In the genomic region with DNA sequence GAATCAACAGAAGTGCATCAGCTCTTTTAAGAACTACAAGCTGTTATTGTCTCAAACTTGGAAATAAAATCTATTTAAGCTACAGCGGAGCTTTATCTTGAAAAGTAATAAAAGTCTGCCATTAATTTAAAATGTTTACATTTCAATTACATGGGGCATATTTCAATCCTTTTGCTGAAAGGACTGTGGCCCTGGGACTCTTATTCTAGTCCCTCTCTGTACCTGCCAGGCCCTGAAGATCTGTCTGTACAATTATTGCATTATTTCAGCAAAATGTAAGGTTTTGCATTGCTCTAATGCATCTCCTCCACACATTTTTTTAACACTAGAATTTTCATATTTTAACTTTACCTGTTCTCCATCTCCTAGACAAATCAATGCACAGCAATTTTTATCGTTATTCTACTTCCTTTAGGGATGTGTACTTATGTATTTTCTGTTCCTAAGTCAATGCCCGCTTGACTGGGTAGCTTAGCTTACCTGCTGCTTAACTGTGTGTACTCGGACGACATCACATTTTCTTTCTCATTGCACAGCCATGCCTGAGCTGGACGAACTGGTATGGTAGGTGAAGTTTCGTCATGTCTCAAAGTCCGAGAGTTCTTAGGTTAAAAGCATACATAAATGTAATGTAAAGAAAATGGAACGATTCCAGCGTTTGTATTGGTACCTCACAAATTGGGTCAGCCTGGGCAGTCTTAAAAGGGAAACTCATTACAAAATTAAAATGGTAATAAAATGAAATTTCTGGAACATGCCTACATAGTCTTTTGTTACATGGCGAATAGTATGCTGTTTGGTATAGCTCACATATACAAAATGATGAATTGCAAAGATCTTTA, we compare ENCODE assay signal across 21 mouse cellular contexts.
DNase-seq lines count a peak whose midpoint lies in the region; ATAC-seq and TF ChIP-seq lines count a peak whose summit lies in the region.
"Had no signal": no experiment of that assay in that cellular context is flagged by ENCODE, and none has a peak within 500 bp of the region (broad histone marks: within the 10 kb centered on the region; RNA-seq: fewer than 3 reads in every experiment).

No protein-coding gene starts in this region.

- H3K36me3 ChIP-seq in kidney, embryonic 15.5 days, result no peaks in the 10 kb centered on the region
- no peaks in the 10 kb centered on the region for H3K36me3 ChIP-seq in midbrain, embryonic 11.5 days (ENCODE audit: control insufficient read depth, insufficient read depth, low read length)
- no peaks in the 10 kb centered on the region for H3K36me3 ChIP-seq in midbrain, embryonic 13.5 days
- no peaks in the 10 kb centered on the region for H3K36me3 ChIP-seq in intestine, postnatal 0 days (ENCODE audit: control insufficient read depth, insufficient read depth)
- no peaks in the 10 kb centered on the region for H3K36me3 ChIP-seq in stomach, postnatal 0 days (ENCODE audit: control insufficient read depth, insufficient read depth, low read length)
- H3K36me3 ChIP-seq in forebrain, embryonic 15.5 days, result no peaks in the 10 kb centered on the region
- H3K36me3 ChIP-seq: forebrain, embryonic 12.5 days; heart, embryonic 12.5 days had no signal

- H3K27ac ChIP-seq in kidney, embryonic 15.5 days, result peak overlapping the region; percentile 54; the same call in 1 of the 2 replicates
- H3K27ac ChIP-seq in midbrain, embryonic 11.5 days (ENCODE audit: low read depth, low read length), result no peak overlapping the region
- no peak overlapping the region for H3K27ac ChIP-seq in midbrain, embryonic 13.5 days
- H3K27ac ChIP-seq in intestine, postnatal 0 days (ENCODE audit: low read depth, low read length), result no peak overlapping the region
- no peak overlapping the region for H3K27ac ChIP-seq in stomach, postnatal 0 days (replicated peaks)
- no peak overlapping the region for H3K27ac ChIP-seq in forebrain, embryonic 15.5 days (replicated peaks)
- H3K27ac ChIP-seq: forebrain, embryonic 12.5 days; gastrocnemius, adult 2 months had no signal

- no peaks in the 10 kb centered on the region for H3K4me1 ChIP-seq in kidney, embryonic 15.5 days
- H3K4me1 ChIP-seq in midbrain, embryonic 11.5 days (ENCODE audit: control insufficient read depth, insufficient read depth, low read length), result no peaks in the 10 kb centered on the region
- H3K4me1 ChIP-seq in midbrain, embryonic 13.5 days (replicated peaks), result no peaks in the 10 kb centered on the region
- 0 out of 2 replicates have a peak, but pooled peaks cover 5% of the 10 kb centered on the region for H3K4me1 ChIP-seq in intestine, postnatal 0 days (replicated peaks; ENCODE audit: control insufficient read depth, insufficient read depth, low read length)
- H3K4me1 ChIP-seq in stomach, postnatal 0 days (replicated peaks; ENCODE audit: control insufficient read depth, insufficient read depth), result no peaks in the 10 kb centered on the region
- no peaks in the 10 kb centered on the region for H3K4me1 ChIP-seq in forebrain, embryonic 15.5 days
- H3K4me1 ChIP-seq: forebrain, embryonic 12.5 days; heart, embryonic 12.5 days had no signal

- no peaks in the 10 kb centered on the region for H3K9me3 ChIP-seq in kidney, embryonic 15.5 days (replicated peaks)
- H3K9me3 ChIP-seq in midbrain, embryonic 11.5 days (ENCODE audit: control insufficient read depth, low read length), result no peaks in the 10 kb centered on the region
- no peaks in the 10 kb centered on the region for H3K9me3 ChIP-seq in midbrain, embryonic 13.5 days
- H3K9me3 ChIP-seq in intestine, postnatal 0 days (ENCODE audit: control insufficient read depth), result no peaks in the 10 kb centered on the region
- no peaks in the 10 kb centered on the region for H3K9me3 ChIP-seq in stomach, postnatal 0 days (ENCODE audit: control insufficient read depth, low read length)
- H3K9me3 ChIP-seq in forebrain, embryonic 15.5 days, result no peaks in the 10 kb centered on the region
- H3K9me3 ChIP-seq: forebrain, embryonic 12.5 days; heart, embryonic 12.5 days had no signal

- H3K9ac ChIP-seq in kidney, embryonic 15.5 days, result no peak overlapping the region
- H3K9ac ChIP-seq in midbrain, embryonic 11.5 days (ENCODE audit: low read length), result no peak overlapping the region
- H3K9ac ChIP-seq in midbrain, embryonic 13.5 days (replicated peaks), result no peak overlapping the region
- no peak overlapping the region for H3K9ac ChIP-seq in intestine, postnatal 0 days (ENCODE audit: low read depth, low read length)
- no peak overlapping the region for H3K9ac ChIP-seq in stomach, postnatal 0 days (ENCODE audit: low read length)
- no peak overlapping the region for H3K9ac ChIP-seq in forebrain, embryonic 15.5 days (replicated peaks)
- H3K9ac ChIP-seq: forebrain, embryonic 12.5 days; heart, embryonic 12.5 days had no signal

- 47% methylated on average over 11 of the region's 11 CpGs for WGBS in kidney, embryonic 15.5 days
- 83% methylated on average over 11 of the region's 11 CpGs for WGBS in midbrain, embryonic 11.5 days
- 84% methylated on average over 11 of the region's 11 CpGs for whole genome bisulfite sequencing in midbrain, embryonic 13.5 days
- WGBS in intestine, postnatal 0 days, result 36% methylated on average over 11 of the region's 11 CpGs
- WGBS in stomach, postnatal 0 days, result 40% methylated on average over 11 of the region's 11 CpGs
- WGBS in forebrain, embryonic 15.5 days, result 82% methylated on average over 11 of the region's 11 CpGs

- peak overlapping the region; percentile 26; the same call in 1 of the 2 replicates for H3K4me2 ChIP-seq in kidney, embryonic 15.5 days
- H3K4me2 ChIP-seq in midbrain, embryonic 11.5 days, result no peak overlapping the region
- no peak overlapping the region for H3K4me2 ChIP-seq in midbrain, embryonic 13.5 days (replicated peaks)
- H3K4me2 ChIP-seq in intestine, postnatal 0 days (replicated peaks; ENCODE audit: low read depth), result peak overlapping the region; percentile 35
- no peak overlapping the region for H3K4me2 ChIP-seq in stomach, postnatal 0 days (replicated peaks; ENCODE audit: low read depth)
- no peak overlapping the region for H3K4me2 ChIP-seq in forebrain, embryonic 15.5 days (replicated peaks)
- H3K4me2 ChIP-seq: forebrain, embryonic 12.5 days; heart, embryonic 12.5 days had no signal

- H3K27me3 ChIP-seq in kidney, embryonic 15.5 days, result no peaks in the 10 kb centered on the region
- H3K27me3 ChIP-seq in midbrain, embryonic 11.5 days (ENCODE audit: control insufficient read depth, insufficient read depth, low read length), result no peaks in the 10 kb centered on the region
- no peaks in the 10 kb centered on the region for H3K27me3 ChIP-seq in midbrain, embryonic 13.5 days
- no peaks in the 10 kb centered on the region for H3K27me3 ChIP-seq in intestine, postnatal 0 days (replicated peaks; ENCODE audit: control insufficient read depth, insufficient read depth, low read length)
- no peaks in the 10 kb centered on the region for H3K27me3 ChIP-seq in stomach, postnatal 0 days (ENCODE audit: control insufficient read depth, insufficient read depth, low read length)
- H3K27me3 ChIP-seq in forebrain, embryonic 15.5 days, result no peaks in the 10 kb centered on the region
- H3K27me3 ChIP-seq: CH12.LX; forebrain, embryonic 12.5 days; heart, embryonic 12.5 days had no signal

- TF ChIP-seq EP300 in stomach, postnatal 0 days (optimal IDR thresholded peaks at IDR 0.05), result no peak

- TF ChIP-seq CTCF in intestine, postnatal 0 days (IDR thresholded peaks at IDR 0.05; ENCODE audit: low read depth), result no peak
- no peak for TF ChIP-seq CTCF in stomach, postnatal 0 days (IDR thresholded peaks at IDR 0.05; ENCODE audit: low read depth)

- no peak for DNase-seq in kidney, postnatal 25 days
- peak; percentile 62 for DNase-seq in midbrain, embryonic 11.5 days (ENCODE audit: low spot score, missing footprints)
- DNase-seq in stomach, postnatal 0 days (ENCODE audit: low spot score), result peak; percentile 35
- no peak for DNase-seq in liver
- DNase-seq: adrenal gland, adult 2 months; adrenal gland, postnatal 25 days; cerebellum, adult 18-20 months; cerebellum, adult 9-11 months; cerebellum, postnatal 36 days; gastrocnemius, adult 2 months; gastrocnemius, postnatal 25 days had no signal

- peak; percentile 49; the same call in 1 of the 2 replicates for ATAC-seq in kidney, embryonic 15.5 days (replicated peaks; ENCODE audit: low FRiP score)
- no peak for ATAC-seq in midbrain, embryonic 11.5 days (ENCODE audit: low FRiP score)
- ATAC-seq in midbrain, embryonic 13.5 days, result no peak
- peak; percentile 87 for ATAC-seq in intestine, postnatal 0 days
- ATAC-seq in stomach, postnatal 0 days (ENCODE audit: low FRiP score, low TSS enrichment), result peak; percentile 84; the same call in 1 of the 2 replicates
- ATAC-seq in forebrain, embryonic 15.5 days (replicated peaks), result no peak
- ATAC-seq: activated CD4-positive, CD25-positive, alpha-beta regulatory T cell, adult 4 months; hindbrain, embryonic 16.5 days; Patski had no signal

- H3K4me3 ChIP-seq in kidney, embryonic 15.5 days (replicated peaks), result peak overlapping the region; percentile 9; the same call in 1 of the 2 replicates
- H3K4me3 ChIP-seq in midbrain, embryonic 11.5 days (ENCODE audit: low read depth, low read length), result no peak overlapping the region
- no peak overlapping the region for H3K4me3 ChIP-seq in midbrain, embryonic 13.5 days (replicated peaks)
- H3K4me3 ChIP-seq in intestine, postnatal 0 days (ENCODE audit: low read depth, low read length), result no peak overlapping the region
- no peak overlapping the region for H3K4me3 ChIP-seq in stomach, postnatal 0 days (ENCODE audit: low read depth, low read length)
- H3K4me3 ChIP-seq in forebrain, embryonic 15.5 days, result no peak overlapping the region
- H3K4me3 ChIP-seq: forebrain, embryonic 12.5 days; gastrocnemius, adult 2 months; heart, embryonic 12.5 days had no signal

Comparison
In these comparisons a context has a peak if more than half of its experiments do, and no peak if none do; other contexts are left out.
1. ATAC-seq: peak in kidney, embryonic 15.5 days (single experiment), intestine, postnatal 0 days (single experiment) and stomach, postnatal 0 days (single experiment); none in midbrain, embryonic 11.5 days (single experiment), midbrain, embryonic 13.5 days (single experiment) and forebrain, embryonic 15.5 days (single experiment).
2. H3K4me2 ChIP-seq: peak in kidney, embryonic 15.5 days (single experiment) and intestine, postnatal 0 days (single experiment); none in midbrain, embryonic 11.5 days (single experiment), midbrain, embryonic 13.5 days (single experiment), stomach, postnatal 0 days (single experiment) and forebrain, embryonic 15.5 days (single experiment).
3. DNase-seq: peak in midbrain, embryonic 11.5 days (single experiment) and stomach, postnatal 0 days (single experiment); none in kidney, postnatal 25 days (0 of 2) and liver (single experiment).